Mouse (Mus musculus) heart, postnatal 0 days (tissue): ENCODE measurements around the gene Gm17428. TPM values are rescaled to one million over a fixed set of nuclear protein-coding genes. Genes with fewer than 3 reads are reported as not detected.

Experiments used
- ATAC-seq: fragments of 200-750 bp; cut with Nextera tagmentation; 2 replicates; pipeline ENCODE4 v1.8.0; 2017; ENCODE audit warnings: low read depth, moderate number of reproducible peaks, moderate library complexity; ENCODE audit not compliant: insufficient read depth
- DNase-seq: peaks from one replicate; pipeline ENCODE4 v3.0.0-alpha.2; 2016; ENCODE audit warnings: low spot score
- H3K27ac ChIP-seq: fragments of 300-500 bp; sonication (generic); 2 replicates; pipeline ENCODE4 v1.5.1; 2014; ENCODE audit warnings: low read depth, mild to moderate bottlenecking
- H3K27me3 ChIP-seq: fragments of 300-500 bp; sonication (generic); 2 replicates; pipeline ENCODE4 v1.6.1; 2014; ENCODE audit warnings: low read length, mixed read lengths; ENCODE audit not compliant: control insufficient read depth, insufficient read depth
- H3K36me3 ChIP-seq: fragments of 300-500 bp; sonication (generic); replicated peaks from 2 replicates; pipeline ENCODE4 v1.6.1; 2014; ENCODE audit warnings: low read length, mixed read lengths; ENCODE audit not compliant: control insufficient read depth, insufficient read depth
- H3K4me1 ChIP-seq: fragments of 300-500 bp; sonication (generic); 2 replicates; pipeline ENCODE4 v1.6.1; 2014; ENCODE audit warnings: antibody characterized with exemption; ENCODE audit not compliant: control insufficient read depth, insufficient read depth
- H3K4me2 ChIP-seq: fragments of 300-500 bp; sonication (generic); 2 replicates; pipeline ENCODE4 v1.6.1; 2014; ENCODE audit warnings: low read depth, mild to moderate bottlenecking, low read length, moderate library complexity
- H3K4me3 ChIP-seq: fragments of 300-500 bp; sonication (generic); 2 replicates; pipeline ENCODE4 v1.5.1; 2014; ENCODE audit warnings: low read depth, low read length
- H3K9ac ChIP-seq: fragments of 300-500 bp; sonication (generic); replicated peaks from 2 replicates; pipeline ENCODE4 v1.6.1; 2014; ENCODE audit warnings: low read depth, low read length, mixed read lengths
- H3K9me3 ChIP-seq: fragments of 300-500 bp; sonication (generic); replicated peaks from 2 replicates; pipeline ENCODE4 v1.6.1; 2016; ENCODE audit warnings: low read length; ENCODE audit not compliant: control insufficient read depth
- CTCF ChIP-seq: IDR thresholded peaks from 2 replicates; pipeline ENCODE4 v1.5.1; 2016; ENCODE audit warnings: antibody characterized with exemption, control low read depth, low read depth
- EP300 ChIP-seq: IDR thresholded peaks from 2 replicates; pipeline ENCODE4 v1.6.1; 2016; ENCODE audit warnings: antibody characterized with exemption, low read depth
- WGBS: fragments of 180-500 bp; shearing (Covaris S2); extraction: QIAGEN DNeasy Blood & Tissue Kit; methylation state at CpG from one replicate; pipeline ENCODE4 v1.1.7; 2014; 5-methylcytosine and 5-hydroxymethylcytosine counted together
- polyA plus RNA-seq: library from polyadenylated mRNA; unstranded; fragments of >200 nt; fragmentation: Nextera tagmentation; extraction: Ambion mirVana; gene quantifications from 2 replicates; pipeline ENCODE4 v1.2.1, GENCODE M21; 2015
- total RNA-seq: library from RNA; depleted of rRNA; stranded (reverse); fragments of >200 nt; gene quantifications from 2 replicates; pipeline ENCODE4 v1.2.3, GENCODE M21; 2014; ENCODE audit warnings: low replicate concordance

Gm17428 gene
- total and polyA plus RNA-seq, 2 experiments from 2014 or later: not detected

- 100% methylated on average over 2 of the region's 2 CpGs for WGBS
- Histone ChIP-seq H3K9me3 (no peaks in the 10 kb centered on the region), H3K27ac (peak overlapping the region; percentile 97), H3K4me3 (no peak overlapping the region), H3K4me2 (no peak overlapping the region), H3K9ac (no peak overlapping the region), H3K27me3 (no peaks in the 10 kb centered on the region), H3K36me3 (no peaks in the 10 kb centered on the region), H3K4me1 (peaks cover 32% of the 10 kb centered on the region)
- ATAC-seq (no peak), DNase-seq (no peak)
- TF ChIP-seq EP300: no peak; the same call in 1 of the 2 replicates
- TF ChIP-seq CTCF: peak; percentile 21
Measured at GRCm38 (mm10) chr14:55001446-55001845, 24.7 kb downstream of the Gm17428 start.

GRCm38 (mm10) chr14:55001938-55002686, 25.4 kb downstream of the Gm17428 start:
- H3K4me2 ChIP-seq: 0 out of 2 replicates have a peak overlapping the region, but pooled peaks have one; percentile 16
- TF ChIP-seq CTCF: no peak
- no peak for TF ChIP-seq EP300
- peaks cover 31% of the 10 kb centered on the region for H3K4me1 ChIP-seq
- no peak overlapping the region for H3K4me3 ChIP-seq
- 27% methylated on average over 12 of the region's 12 CpGs for WGBS
- peak overlapping the region; percentile 97 for H3K27ac ChIP-seq
- H3K36me3 ChIP-seq: no peaks in the 10 kb centered on the region
- peak overlapping the region; percentile 37; the same call in 1 of the 2 replicates for H3K9ac ChIP-seq
- no peaks in the 10 kb centered on the region for H3K9me3 ChIP-seq
- DNase-seq (peak; percentile 75), ATAC-seq (no peak)
- no peaks in the 10 kb centered on the region for H3K27me3 ChIP-seq

- peaks cover 28% of the 10 kb centered on the region for H3K4me1 ChIP-seq
- no peak for TF ChIP-seq CTCF
- H3K9ac ChIP-seq: peak overlapping the region; percentile 54; the same call in 1 of the 2 replicates
- H3K4me2 ChIP-seq: no peak overlapping the region
- H3K4me3 ChIP-seq: no peak overlapping the region
- H3K27me3 ChIP-seq: no peaks in the 10 kb centered on the region
- no peak for DNase-seq
- no peaks in the 10 kb centered on the region for H3K9me3 ChIP-seq
- peak overlapping the region; percentile 97 for H3K27ac ChIP-seq
- WGBS: 21% methylated on average over 7 of the region's 7 CpGs
- no peak for ATAC-seq
- no peaks in the 10 kb centered on the region for H3K36me3 ChIP-seq
Measured at GRCm38 (mm10) chr14:55002687-55003120, 26.0 kb downstream of the Gm17428 start.

GRCm38 (mm10) chr14:55003878-55004855, 27.4 kb downstream of the Gm17428 start:
- peak overlapping the region; percentile 97 for H3K27ac ChIP-seq
- H3K27me3 ChIP-seq: no peaks in the 10 kb centered on the region
- peak; percentile 83 for ATAC-seq
- no peaks in the 10 kb centered on the region for H3K36me3 ChIP-seq
- peak overlapping the region; percentile 54 for H3K9ac ChIP-seq
- H3K9me3 ChIP-seq: no peaks in the 10 kb centered on the region
- peaks cover 25% of the 10 kb centered on the region for H3K4me1 ChIP-seq
- peak overlapping the region; percentile 38 for H3K4me2 ChIP-seq
- peak; percentile 95 for DNase-seq
- 15% methylated on average over 18 of the region's 18 CpGs for WGBS
- TF ChIP-seq CTCF (no peak), EP300 (peak; percentile 97)
- no peak overlapping the region for H3K4me3 ChIP-seq

- Histone ChIP-seq H3K4me3 (no peak overlapping the region), H3K36me3 (no peaks in the 10 kb centered on the region), H3K4me1 (peaks cover 25% of the 10 kb centered on the region), H3K27ac (peak overlapping the region; percentile 97), H3K27me3 (no peaks in the 10 kb centered on the region), H3K4me2 (no peak overlapping the region), H3K9ac (no peak overlapping the region), H3K9me3 (no peaks in the 10 kb centered on the region)
- 22% methylated on average over 2 of the region's 2 CpGs for WGBS
- TF ChIP-seq EP300 (no peak), CTCF (no peak)
- no peak for ATAC-seq
- peak; percentile 19 for DNase-seq
Measured at GRCm38 (mm10) chr14:55005506-55005905, 28.8 kb downstream of the Gm17428 start.
